Mouse (Mus musculus) splenic B cell, adult 2 months (primary cell): ENCODE measurements at regions not wholly inside any gene's neighbourhood (a gene's known extent, or its start where the extent isn't known, plus 50 kb on each side); places are given as distances from the start of the nearest gene placed in this dataset.

ENCODE experiments used
- DNase-seq: peaks from one replicate; pipeline ENCODE4 v3.0.0-alpha.2; 2011; ENCODE audit warnings: low read depth, low spot score
- H3K27me3 ChIP-seq: 2 replicates; pipeline ENCODE4 v1.6.1; 2012; ENCODE audit warnings: mild to moderate bottlenecking, low read length, moderate library complexity, mixed read lengths; ENCODE audit not compliant: control insufficient read depth, poor library complexity, insufficient read depth, severe bottlenecking
- H3K36me3 ChIP-seq: 2 replicates; pipeline ENCODE4 v1.6.1; 2012; ENCODE audit warnings: mild to moderate bottlenecking, low read length, moderate library complexity, mixed read lengths; ENCODE audit not compliant: control insufficient read depth, poor library complexity, insufficient read depth, severe bottlenecking

GRCm38 (mm10) chr3:50615384-50616285, 172.2 kb upstream of the Slc7a11 start:
- no peaks in the 10 kb centered on the region for H3K27me3 ChIP-seq
- peak; percentile 4 for DNase-seq

GRCm38 (mm10) chr3:50613011-50613410, 169.6 kb upstream of the Slc7a11 start:
- Histone ChIP-seq H3K36me3 (no peaks in the 10 kb centered on the region), H3K27me3 (no peaks in the 10 kb centered on the region)
- DNase-seq = no peak

More at GRCm38 (mm10) chr3:50615384-50616285, 172.2 kb upstream of the Slc7a11 start:
- no peaks in the 10 kb centered on the region for H3K36me3 ChIP-seq

- DNase-seq = no peak
- no peaks in the 10 kb centered on the region for H3K27me3 ChIP-seq
- no peaks in the 10 kb centered on the region for H3K36me3 ChIP-seq
Measured at GRCm38 (mm10) chr3:50609341-50610012, 166.1 kb upstream of the Slc7a11 start.

- no peaks in the 10 kb centered on the region for H3K27me3 ChIP-seq
- H3K36me3 ChIP-seq = no peaks in the 10 kb centered on the region
- DNase-seq = no peak
Measured at GRCm38 (mm10) chr3:50607736-50608135, 164.3 kb upstream of the Slc7a11 start.

- DNase-seq = no peak
- H3K36me3 ChIP-seq = no peaks in the 10 kb centered on the region
- no peaks in the 10 kb centered on the region for H3K27me3 ChIP-seq
Measured at GRCm38 (mm10) chr3:50606986-50607385, 163.6 kb upstream of the Slc7a11 start.

GRCm38 (mm10) chr3:50605750-50606149, 162.3 kb upstream of the Slc7a11 start:
- Histone ChIP-seq H3K27me3 (no peaks in the 10 kb centered on the region), H3K36me3 (no peaks in the 10 kb centered on the region)
- DNase-seq = no peak

GRCm38 (mm10) chr3:50603182-50603581, 159.8 kb upstream of the Slc7a11 start:
- no peaks in the 10 kb centered on the region for H3K36me3 ChIP-seq
- H3K27me3 ChIP-seq = no peaks in the 10 kb centered on the region
- no peak for DNase-seq

- DNase-seq = no peak
- H3K36me3 ChIP-seq = no peaks in the 10 kb centered on the region
- no peaks in the 10 kb centered on the region for H3K27me3 ChIP-seq
Measured at GRCm38 (mm10) chr3:50595732-50596131, 152.3 kb upstream of the Slc7a11 start.

GRCm38 (mm10) chr3:50584323-50584722, 140.9 kb upstream of the Slc7a11 start:
- DNase-seq = no peak
- no peaks in the 10 kb centered on the region for H3K36me3 ChIP-seq
- no peaks in the 10 kb centered on the region for H3K27me3 ChIP-seq

GRCm38 (mm10) chr3:50583475-50583874, 140.1 kb upstream of the Slc7a11 start:
- no peaks in the 10 kb centered on the region for H3K36me3 ChIP-seq
- DNase-seq = no peak
- H3K27me3 ChIP-seq = no peaks in the 10 kb centered on the region

GRCm38 (mm10) chr3:50574388-50574787, 131.0 kb upstream of the Slc7a11 start:
- H3K27me3 ChIP-seq = no peaks in the 10 kb centered on the region
- no peak for DNase-seq
- no peaks in the 10 kb centered on the region for H3K36me3 ChIP-seq

- DNase-seq = no peak
- H3K36me3 ChIP-seq = no peaks in the 10 kb centered on the region
- H3K27me3 ChIP-seq = no peaks in the 10 kb centered on the region; the same call in 1 of the 2 replicates
Measured at GRCm38 (mm10) chr3:50570027-50570426, 126.6 kb upstream of the Slc7a11 start.

GRCm38 (mm10) chr3:50569565-50569964, 126.2 kb upstream of the Slc7a11 start:
- H3K27me3 ChIP-seq = no peaks in the 10 kb centered on the region; the same call in 1 of the 2 replicates
- H3K36me3 ChIP-seq = no peaks in the 10 kb centered on the region
- DNase-seq = no peak

- no peak for DNase-seq
- H3K27me3 ChIP-seq = no peaks in the 10 kb centered on the region; the same call in 1 of the 2 replicates
Measured at GRCm38 (mm10) chr3:50554150-50554549, 110.7 kb upstream of the Slc7a11 start.

GRCm38 (mm10) chr3:50548568-50548967, 105.2 kb upstream of the Slc7a11 start:
- Histone ChIP-seq H3K36me3 (no peaks in the 10 kb centered on the region), H3K27me3 (no peaks in the 10 kb centered on the region; the same call in 1 of the 2 replicates)
- DNase-seq = no peak

More at GRCm38 (mm10) chr3:50554150-50554549, 110.7 kb upstream of the Slc7a11 start:
- no peaks in the 10 kb centered on the region for H3K36me3 ChIP-seq
